Mouse (Mus musculus) layer of hippocampus, postnatal 25 days (tissue): ENCODE measurements around the gene Agfg1. TPM values are rescaled to one million over a fixed set of nuclear protein-coding genes. Genes with fewer than 3 reads are reported as not detected.

Experiments
- DNase-seq, 2 experiments: peaks; one replicate each; pipeline ENCODE4 v3.0.0; 2022; ENCODE audit warnings: mixed read lengths in 2 of 2, low spot score in 1 of 2; ENCODE audit errors: extremely low spot score in 1 of 2
- total RNA-seq, 2 experiments: library from RNA; stranded (reverse); gene quantifications; 2 replicates each; pipeline ENCODE4 v1.2.3; 2021

The Agfg1 gene
- 10 to 100 TPM; 75.6 to 80.8 TPM for total RNA-seq

DNA sequence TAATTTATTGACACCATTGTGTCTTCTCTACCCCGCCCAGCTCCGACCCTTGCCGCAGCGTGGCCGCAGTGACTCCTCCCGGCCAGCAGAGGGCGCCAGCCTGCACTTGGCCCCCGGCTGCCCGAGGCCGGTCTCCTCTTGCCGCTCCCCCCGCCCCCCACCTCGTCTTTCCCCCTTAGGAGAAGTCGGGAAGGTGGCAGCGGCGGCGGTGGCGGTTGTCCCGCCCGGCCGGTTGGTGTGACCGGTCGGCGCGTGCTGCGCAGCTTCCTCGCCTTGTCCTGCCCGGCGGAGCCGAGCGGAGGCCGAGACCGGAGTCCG, at the start of gene Agfg1:
Agfg1 (plus strand) TSS at position 188 of the 318 bp plus-strand sequence.
- peak; percentile 97 for DNase-seq

- DNase-seq: no peak
Measured at GRCm38 (mm10) chr1:82791105-82791504, 48.2 kb upstream of the Agfg1 start.

GRCm38 (mm10) chr1:82792238-82792637, 47.0 kb upstream of the Agfg1 start:
- DNase-seq: no peak

DNA sequence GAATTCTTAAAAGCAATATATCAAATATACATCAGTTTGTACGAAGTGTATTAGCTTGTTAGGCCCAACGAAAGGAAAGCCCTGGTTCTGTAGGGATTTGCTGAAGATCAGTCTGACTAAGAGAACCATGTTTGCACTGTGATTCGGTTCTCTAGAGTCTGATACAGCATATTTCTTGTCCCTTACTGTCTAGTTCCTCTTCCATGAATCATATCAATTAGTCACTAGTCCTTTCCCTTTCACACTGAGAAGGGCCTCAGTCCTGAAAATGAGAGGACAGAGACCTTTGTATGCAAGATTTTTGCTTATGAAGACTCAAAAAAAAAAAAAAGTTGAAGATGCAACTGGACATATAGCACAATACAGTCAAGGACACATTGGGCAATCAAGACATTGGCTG, 46.2 kb upstream of the Agfg1 start:
- DNase-seq: no peak

GRCm38 (mm10) chr1:82793986-82794385, 45.3 kb upstream of the Agfg1 start:
- no peak for DNase-seq

DNA sequence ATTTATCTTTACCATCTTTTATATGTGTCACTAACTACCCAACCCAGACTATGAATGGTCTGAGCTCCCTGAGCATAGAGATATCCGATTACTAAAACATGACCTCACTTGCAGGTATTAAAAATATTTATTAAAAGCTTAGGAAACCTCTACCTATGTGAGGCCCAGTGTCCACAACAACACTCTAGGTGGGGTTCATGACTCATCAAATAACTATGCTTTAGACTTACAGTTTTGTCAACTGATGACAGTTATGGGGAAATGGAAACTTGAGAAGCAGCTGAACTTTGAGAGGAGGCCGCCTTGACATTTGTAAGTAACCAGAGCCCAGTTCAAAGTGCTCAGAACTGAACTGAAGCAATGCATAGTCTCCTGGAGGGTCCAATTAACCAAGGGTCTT, 44.1 kb upstream of the Agfg1 start:
- no peak for DNase-seq

DNA sequence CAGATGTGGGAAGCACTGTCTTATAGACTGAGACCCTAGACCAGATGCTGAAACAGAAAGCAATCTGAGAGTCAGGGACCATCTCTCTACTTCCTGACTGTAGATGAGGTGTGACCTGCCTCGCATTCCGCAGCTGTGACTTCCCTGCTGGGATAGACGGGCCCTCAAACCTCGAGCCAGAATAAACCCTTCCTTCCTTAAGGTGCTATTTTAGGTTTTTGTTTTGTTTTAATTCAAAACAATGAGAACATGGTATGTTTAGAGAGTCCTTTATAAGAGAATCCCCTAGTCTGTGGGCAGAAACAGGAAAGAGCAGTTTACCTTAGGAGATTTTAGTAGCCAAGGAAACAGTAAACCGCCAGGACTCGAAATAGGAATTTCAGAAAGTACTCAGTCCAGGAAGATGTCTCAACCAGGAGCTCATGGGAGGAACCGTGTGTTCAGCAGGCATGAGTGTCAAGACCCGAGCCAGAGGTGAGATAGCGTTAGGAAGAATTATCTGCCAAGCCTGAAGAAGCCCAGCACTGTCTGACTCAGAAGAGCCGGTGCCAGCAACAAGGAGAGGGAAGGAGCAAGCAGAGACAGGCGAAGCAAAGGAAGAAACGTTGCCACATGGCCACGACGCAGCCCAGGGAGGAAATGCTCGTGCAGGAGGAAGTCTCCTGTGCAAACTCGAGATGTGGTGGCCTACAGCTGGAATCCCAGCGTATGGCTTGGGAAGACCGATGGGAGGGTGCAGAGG, 43.4 kb upstream of the Agfg1 start:
- no peak for DNase-seq

- no peak for DNase-seq
Measured at GRCm38 (mm10) chr1:82797088-82797487, 42.2 kb upstream of the Agfg1 start.

DNA sequence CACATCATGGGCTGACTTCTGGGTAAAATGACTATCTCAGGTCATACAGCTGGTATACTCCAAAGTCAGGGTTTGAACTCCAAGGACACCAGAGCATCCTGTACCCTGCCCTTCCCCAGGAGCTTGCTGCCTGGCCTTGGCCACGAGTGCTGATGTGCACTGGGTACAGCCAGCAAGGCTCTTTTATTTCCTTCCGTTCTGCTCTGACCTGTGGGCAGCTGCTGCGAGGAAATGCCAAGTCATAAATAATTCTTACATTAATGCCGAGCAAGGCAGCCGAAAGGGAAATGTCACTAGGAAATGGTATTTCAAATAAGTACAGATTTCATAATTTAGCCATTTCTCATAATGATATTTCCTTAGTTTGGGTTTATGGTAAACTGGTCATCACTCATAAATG, 41.0 kb upstream of the Agfg1 start:
- DNase-seq: no peak

DNA sequence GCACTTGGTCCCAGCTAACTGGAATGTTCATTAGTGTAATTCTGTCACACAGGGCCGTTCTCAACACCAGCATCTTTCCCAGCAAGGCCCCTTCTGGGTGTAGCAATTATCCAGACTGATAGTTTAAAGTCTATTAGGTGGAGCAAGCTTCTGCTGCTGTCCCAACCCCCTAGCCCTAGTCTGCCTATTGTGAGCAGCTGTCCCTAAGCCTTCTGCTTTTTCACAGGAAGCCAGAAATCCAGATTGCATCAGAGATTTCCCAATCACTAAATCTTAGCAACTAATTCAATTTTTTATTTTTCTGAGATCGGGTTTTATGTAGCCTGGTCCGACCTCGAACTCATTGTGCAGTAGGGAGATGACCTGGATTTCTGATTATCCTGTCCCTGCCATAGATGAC, 40.4 kb upstream of the Agfg1 start:
- no peak for DNase-seq

- no peak for DNase-seq
Measured at GRCm38 (mm10) chr1:82801105-82801783, 38.0 kb upstream of the Agfg1 start.

DNA sequence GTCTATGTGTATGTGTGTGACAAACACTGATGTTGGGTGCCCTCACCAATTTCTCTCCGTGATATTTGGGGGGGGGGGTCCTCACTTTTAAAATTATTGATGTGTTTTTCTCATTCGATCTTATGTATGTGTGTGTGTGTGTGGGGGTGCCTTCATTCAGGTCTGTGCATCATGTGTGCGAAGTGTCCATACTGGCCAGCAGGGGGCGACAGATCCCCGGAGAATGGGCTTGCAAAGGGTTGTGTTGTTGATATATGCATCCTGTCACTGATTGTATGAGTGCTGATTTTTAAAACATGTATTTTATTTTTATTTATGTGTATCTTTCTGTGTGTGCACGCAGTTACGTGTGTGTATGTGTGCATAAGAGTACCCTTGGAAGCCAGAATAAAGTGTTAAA, 35.7 kb upstream of the Agfg1 start:
- DNase-seq: no peak

DNA sequence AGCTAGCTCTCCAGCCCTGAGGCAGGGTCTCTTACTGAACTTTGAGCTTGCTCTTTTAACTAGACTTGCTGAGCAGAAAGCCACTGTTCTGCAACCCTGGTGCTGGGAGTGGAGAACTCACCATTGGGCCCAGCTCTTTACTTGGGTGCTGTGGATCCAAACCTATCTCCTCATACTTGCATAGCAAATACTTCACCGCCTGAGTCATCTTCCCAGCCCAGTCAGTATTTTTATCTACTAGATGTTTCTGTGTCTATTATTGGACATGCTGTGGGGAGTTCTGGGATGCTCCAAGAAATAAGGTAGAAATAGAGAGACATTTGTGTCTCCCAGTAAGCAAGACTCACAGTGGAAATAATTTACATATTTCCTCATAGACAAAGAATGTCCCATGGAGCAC, 35.2 kb upstream of the Agfg1 start:
- DNase-seq: no peak

DNA sequence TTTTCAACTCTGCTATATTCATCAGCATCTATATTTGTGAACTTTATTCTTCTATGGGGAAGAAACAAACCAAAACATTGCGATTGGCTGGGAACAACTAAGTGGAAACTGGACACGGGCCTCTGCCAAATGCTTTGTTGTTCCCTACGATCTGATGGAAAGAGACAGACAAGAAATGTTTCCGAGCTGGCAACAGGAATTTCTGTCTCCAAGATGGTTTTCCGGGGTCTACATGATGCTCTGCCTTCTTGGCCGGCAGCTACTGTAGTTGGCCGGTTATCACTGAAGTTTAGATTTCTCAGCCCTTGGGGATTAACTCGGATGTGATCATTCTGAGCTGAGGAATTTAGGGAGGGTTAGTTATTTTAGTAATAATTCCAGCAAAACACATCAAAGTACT, 32.9 kb upstream of the Agfg1 start:
- no peak for DNase-seq

DNA sequence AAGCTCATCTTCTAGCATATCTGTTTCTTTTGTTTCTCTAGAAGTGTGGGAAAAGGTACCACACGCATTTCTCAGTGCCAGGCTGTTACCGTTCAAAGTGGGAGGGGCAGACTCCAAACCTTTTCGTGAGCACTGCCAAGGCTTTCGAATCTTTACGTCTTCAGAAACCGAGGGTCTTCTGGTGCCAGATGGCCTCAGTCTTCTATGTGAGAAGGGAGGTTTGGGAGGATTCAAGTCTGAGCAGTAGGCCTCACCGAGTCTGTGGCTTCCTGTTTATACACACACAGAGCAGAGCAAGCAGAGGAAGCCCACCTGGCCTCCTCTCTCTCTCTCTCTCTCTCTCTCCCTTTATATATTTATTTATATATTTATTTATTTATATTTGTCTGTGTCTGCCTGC, 32.1 kb upstream of the Agfg1 start:
- DNase-seq: no peak

DNA sequence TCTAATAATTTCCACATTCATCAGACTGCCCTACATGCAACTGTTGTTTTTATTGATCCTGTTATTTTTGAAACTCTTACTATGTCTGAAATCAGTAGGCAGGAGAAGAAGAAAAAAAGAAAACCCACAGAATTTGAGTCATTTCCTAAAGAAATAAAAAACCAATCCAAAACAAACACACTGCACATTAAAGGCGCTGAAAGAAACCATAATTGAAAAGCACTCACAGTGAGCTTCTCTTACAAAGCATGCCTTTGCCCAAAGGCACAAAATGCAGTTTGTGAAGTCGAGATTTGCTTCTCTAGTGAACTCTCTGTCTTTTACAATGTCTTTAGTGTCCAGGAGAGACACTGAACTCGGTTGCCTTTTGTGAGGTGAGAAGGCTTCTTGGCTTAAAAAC, 30.7 kb upstream of the Agfg1 start:
- DNase-seq: no peak

GRCm38 (mm10) chr1:82811766-82812165, 27.5 kb upstream of the Agfg1 start:
- DNase-seq: no peak

- no peak for DNase-seq
Measured at GRCm38 (mm10) chr1:82815941-82816716, 23.2 kb upstream of the Agfg1 start.

DNA sequence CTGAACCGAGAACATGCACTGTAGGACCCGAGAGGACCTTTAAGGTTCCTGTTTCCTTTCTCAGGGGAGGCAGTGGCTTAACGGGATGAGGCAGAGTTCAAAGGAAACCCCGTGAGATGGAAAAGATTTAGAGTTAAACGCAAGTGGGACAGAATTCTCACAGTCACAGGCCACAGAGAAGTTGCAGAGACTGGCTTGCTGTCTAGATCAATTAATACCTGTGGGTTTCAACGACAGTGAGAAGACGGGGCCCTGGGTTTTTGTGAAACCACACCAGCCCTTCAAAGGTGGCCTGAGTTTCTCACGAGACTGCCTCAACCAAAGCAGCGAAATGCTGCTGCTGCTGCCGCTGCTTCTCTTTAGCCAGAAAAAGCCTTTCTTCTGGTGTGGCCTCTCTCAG, 19.9 kb upstream of the Agfg1 start:
- no peak for DNase-seq

DNA sequence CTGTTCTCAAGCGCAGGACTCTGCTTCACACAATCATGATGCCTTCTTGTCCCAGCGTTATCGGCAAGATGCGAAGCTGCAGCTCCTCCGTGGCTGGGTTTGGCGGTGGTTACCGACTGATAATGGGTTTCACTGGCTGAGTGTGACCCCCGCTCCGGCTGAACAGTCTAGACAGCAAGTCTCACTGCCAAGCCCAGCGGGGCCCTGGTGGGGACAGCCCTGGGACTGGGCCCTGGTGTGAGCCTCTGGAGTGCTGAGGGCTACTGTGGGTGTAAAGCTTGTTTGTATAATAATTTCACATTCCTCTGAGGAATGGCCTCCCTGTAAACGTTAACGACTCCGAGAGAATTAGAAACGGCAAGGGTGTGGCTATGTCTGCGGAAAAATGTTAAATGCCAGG, 19.1 kb upstream of the Agfg1 start:
- no peak for DNase-seq

- DNase-seq: no peak
Measured at GRCm38 (mm10) chr1:82820626-82821186, 18.6 kb upstream of the Agfg1 start.
